Mouse (Mus musculus) liver, postnatal 0 days (tissue): ENCODE measurements around the gene Gcdh.

ENCODE experiments used
- CTCF ChIP-seq: sonication (generic); IDR thresholded peaks from 2 replicates; pipeline ENCODE4 v1.5.1; 2016; ENCODE audit warnings: antibody characterized with exemption, low read depth
- EP300 ChIP-seq: IDR thresholded peaks from 2 replicates; pipeline ENCODE4 v1.6.1; 2016; ENCODE audit warnings: antibody characterized with exemption, low read depth, mild to moderate bottlenecking

GRCm38 (mm10) chr8:84909162-84909767 lies 15.5 kb upstream of the Gcdh start:
- TF ChIP-seq CTCF (no peak), EP300 (no peak)
